Mouse (Mus musculus): ENCODE measurements at regions not wholly inside any gene's neighbourhood (a gene's known extent, or its start where the extent isn't known, plus 50 kb on each side); places are given as distances from the start of the nearest gene placed in this dataset.

DNA sequence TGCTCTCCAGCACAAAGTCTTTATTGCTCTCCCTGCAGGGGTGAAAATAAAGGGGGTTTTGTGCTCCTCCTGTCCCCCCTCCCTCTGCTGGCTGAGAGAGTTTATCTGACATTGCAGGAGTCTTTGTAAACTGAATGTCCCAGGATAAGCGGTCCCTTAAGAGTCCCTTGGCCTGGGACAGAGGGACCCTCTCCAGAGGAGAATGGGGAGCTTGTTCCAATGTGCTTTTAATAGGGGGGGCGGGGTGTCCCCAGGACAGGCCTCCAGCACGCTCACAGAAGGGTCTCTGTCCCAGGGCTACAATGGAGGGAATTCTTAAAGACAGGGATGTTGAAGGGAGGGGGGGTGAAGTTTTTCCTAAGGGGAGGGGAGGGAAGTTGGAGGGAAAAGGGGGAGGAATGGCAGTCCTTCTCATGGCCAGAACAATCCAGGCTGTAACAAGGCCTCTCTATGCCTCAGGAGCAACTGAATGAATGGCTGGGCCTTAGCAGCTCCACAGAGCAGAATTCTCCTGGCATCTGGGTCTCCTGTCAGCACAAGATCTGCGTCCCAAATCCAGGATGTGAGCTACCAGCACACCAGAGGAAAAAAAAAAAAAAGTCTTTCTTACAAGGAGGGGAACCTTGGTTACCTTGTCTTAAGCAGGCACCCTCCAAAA lies 406.4 kb downstream of the Sox9 start:
- DNase-seq (ENCODE audit: low spot score in 2 of 2) = no peak
- intact Hi-C loops (cut with DNase I) = loop anchor here (5.0 kb wide), 1 partner anchor 444 kb away; no protein-coding TSS in a partner anchor

DNA sequence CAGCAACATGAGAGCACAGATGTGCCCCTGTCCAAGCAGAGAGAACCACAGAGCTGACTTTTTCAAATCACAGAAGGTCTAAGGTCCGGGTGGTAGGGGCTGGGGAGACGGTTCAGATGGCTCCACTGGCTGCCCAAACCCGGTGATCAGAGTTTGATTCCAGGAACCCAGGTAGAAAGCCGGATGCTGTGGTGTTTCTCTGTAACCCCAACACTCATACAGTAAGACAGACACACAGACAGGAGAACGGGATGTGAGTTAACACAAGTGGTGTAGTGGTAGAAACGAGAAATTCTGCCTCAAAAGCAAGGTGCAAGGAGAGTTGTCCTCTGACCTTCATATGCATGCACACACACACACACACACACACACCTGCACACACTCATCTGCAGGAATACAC lies 408.0 kb downstream of the Sox9 start:
- intact Hi-C loops (cut with DNase I) = no loop called here
- DNase-seq (ENCODE audit: low spot score in 2 of 2) = no peak

DNA sequence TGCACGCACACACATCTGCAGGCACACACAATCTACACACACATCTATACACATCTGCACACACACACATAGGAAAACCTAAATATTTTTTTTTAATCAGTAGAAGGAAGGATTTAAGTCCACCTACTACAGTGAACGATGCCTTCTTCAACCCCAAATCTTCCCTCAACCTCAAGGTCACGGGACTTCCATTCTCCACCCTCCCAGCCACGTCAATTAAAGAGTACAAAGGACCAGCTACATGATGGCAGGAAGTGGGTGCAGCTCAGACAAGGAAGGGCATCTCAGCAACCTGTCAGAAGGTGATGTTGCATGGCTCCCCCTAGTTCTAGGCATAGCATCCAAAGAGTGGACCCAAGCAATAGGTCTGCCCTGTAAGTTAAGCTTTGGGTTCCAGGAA lies 408.5 kb downstream of the Sox9 start:
- DNase-seq (ENCODE audit: low spot score in 2 of 2) = no peak
- intact Hi-C loops (cut with DNase I) = no loop called here

DNA sequence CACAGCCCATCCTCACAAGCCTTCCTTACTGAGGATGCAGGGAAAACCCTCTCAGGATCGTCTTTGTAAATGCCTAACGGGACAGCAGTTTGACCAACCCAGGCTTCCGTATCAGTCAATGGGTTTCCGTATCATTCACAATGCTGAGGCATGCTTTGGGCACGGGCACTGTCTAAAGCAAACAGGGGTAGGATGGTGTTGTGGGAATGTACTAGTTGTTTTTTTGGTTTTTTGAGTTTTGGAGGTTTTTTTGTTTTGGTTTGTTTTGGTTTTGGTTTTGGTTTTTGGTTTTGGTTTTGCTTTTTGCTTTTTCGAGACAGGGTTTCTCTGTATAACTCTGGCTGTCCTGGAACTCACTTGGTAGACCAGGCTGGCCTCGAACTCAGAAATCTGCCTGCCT lies 409.0 kb downstream of the Sox9 start:
- DNase-seq (ENCODE audit: low spot score in 2 of 2) = no peak
- intact Hi-C loops (cut with DNase I) = no loop called here

DNA sequence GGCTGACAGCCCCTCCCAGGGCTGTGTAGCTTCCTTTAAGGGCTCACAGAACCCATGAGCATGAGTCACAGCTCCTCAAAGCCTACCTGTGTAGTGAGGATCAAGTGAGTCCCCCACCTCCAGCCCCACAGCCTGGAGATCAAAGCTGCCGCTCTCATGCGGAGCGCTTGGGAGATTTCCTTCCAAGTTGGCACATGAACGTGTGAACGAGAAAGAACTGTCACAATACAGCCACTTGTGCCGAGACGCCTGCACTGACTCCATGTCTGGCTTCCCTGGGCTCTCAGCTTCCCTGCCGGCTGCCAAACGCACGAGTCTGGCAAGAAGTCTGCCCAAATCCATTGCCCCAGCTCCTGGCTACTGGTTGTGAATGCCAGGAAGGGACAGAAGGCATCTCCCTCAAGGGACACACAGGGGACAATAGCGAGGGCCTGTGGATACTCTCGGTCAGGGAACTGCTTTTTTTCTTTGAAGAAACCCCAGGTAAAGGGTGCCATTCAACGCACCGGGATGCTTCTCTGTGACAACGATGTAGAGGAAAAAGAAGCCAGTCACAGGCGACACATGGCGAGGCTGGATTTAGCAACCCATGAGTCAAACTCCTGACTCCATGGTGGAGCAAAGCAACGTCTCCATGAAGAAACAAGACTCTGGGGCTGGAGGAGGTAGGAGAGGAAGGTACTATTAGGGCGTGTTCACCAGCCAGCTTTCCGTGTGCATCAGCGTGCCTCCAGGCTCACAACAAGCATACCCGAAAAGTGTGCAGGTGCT lies 410.2 kb downstream of the Sox9 start:
- intact Hi-C loops (cut with DNase I) = no loop called here
- peak; percentile 54 to 71 for DNase-seq (ENCODE audit: low spot score in 2 of 2)

DNA sequence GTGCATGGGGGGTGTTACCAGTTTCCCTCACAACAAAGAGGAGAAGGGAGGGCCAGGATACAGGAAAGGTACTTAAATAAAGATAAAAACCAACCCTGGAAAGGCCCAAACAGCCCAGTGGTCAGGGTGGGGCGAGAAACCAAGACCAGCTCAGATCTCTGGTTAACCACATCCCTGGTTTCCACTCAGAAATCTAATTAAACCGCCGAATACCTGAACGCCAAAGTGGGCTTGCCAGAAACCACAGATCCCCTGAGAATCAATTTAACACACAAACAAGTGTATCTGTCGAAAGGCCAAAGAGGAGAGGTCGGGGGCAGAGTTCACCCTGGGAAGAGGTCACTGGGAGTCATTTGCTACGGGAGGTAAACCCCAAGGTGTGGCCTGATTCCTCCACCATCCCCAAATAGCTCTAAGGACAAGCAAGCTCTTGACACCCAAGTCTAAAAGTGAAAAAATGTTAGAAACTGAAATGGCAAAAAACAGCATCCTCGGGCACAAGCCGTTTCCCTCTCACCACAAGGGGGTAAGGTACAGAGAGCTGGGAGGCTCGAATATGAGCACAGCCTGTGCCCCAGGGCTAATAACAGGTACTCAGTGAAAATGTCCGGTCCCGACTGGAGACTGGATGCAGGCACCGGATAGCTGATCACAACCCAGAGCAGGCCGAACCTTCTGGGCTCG lies 412.3 kb downstream of the Sox9 start:
- intact Hi-C loops (cut with DNase I) = no loop called here

More for the DNA sequence above, 412.3 kb downstream of the Sox9 start:
- no peak for DNase-seq (ENCODE audit: low spot score in 2 of 2)

Measured in left cerebral cortex, postnatal 36 days (tissue).